Mouse (Mus musculus): ENCODE measurements around the gene Slc25a29. TPM values are rescaled to one million over a fixed set of nuclear protein-coding genes. Genes with fewer than 3 reads are reported as not detected.

Slc25a29 gene
- polyA plus RNA-seq (2017; shearing (Covaris generic)), result 7.8 TPM

GRCm38 (mm10) chr12:108835840-108836409, at the start of gene Slc25a29, which contains the start of gene Slc25a47:
Slc25a29 (minus strand) TSS chr12:108835883.
Slc25a47 (plus strand) TSS chr12:108836046.

GRCm38 (mm10) chr12:108792546-108793452, 42.9 kb downstream of the Slc25a29 start, which contains the start of gene Yy1:
Yy1 (plus strand) TSS chr12:108792973.

Other genes with a start within 250 kb of the Slc25a29 start
- 3.9 TPM for gene Degs2, start 133.6 kb downstream of the Slc25a29 start, polyA plus RNA-seq (2017; shearing (Covaris generic))
- 7.1 TPM for gene Yy1, start 42.9 kb downstream of the Slc25a29 start, polyA plus RNA-seq (2017; shearing (Covaris generic))
- gene Slc25a47, start 163 bp upstream of the Slc25a29 start, polyA plus RNA-seq (2017; shearing (Covaris generic)), result 0.99 TPM
- 9.2 TPM for gene Wdr25, start 57.7 kb upstream of the Slc25a29 start, polyA plus RNA-seq (2017; shearing (Covaris generic))
- 109 TPM for gene Wars, start 58.3 kb upstream of the Slc25a29 start, polyA plus RNA-seq (2017; shearing (Covaris generic))
- gene Begain, start 232.3 kb upstream of the Slc25a29 start, polyA plus RNA-seq (2017; shearing (Covaris generic)), result 0.27 TPM